Mouse (Mus musculus) liver, adult 2 months (tissue): ENCODE data around the gene Car4.

ENCODE experiments used
- CTCF ChIP-seq: fragments of 200-500 bp; IDR thresholded peaks from 2 replicates; pipeline ENCODE4 v1.5.1; 2011; ENCODE audit warnings: low read depth, low read length, control low read depth
- POLR2A ChIP-seq: fragments of 200-500 bp; IDR thresholded peaks from 2 replicates; pipeline ENCODE4 v1.6.1; 2011; ENCODE audit warnings: low read length, control low read depth; ENCODE audit not compliant: insufficient read depth; ENCODE audit errors: extremely low read depth

DNA sequence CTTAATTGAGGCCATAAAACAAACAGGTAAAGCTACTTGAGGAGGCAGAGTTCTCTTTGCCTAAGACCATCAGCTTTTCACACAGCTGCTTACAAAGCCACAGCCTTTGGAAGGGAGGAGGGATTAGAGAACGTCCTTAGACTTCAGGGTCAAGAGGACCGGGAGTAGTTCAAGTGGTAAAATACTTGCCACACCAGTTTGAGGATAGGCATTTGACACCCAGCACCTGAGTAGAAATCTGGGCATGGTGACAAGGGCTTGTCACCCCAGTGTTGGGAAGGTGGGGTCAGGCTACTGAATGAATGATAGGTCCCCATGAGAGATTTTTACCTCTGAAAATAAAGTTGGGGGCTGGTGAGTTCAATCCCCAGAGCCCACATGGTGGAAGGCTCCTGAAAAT, 5.0 kb upstream of the Car4 start:
- no peak for TF ChIP-seq POLR2A
- no peak for TF ChIP-seq CTCF
